Mouse (Mus musculus) liver, embryonic 11.5 days (tissue): ENCODE measurements at regions not wholly inside any gene's neighbourhood (a gene's known extent, or its start where the extent isn't known, plus 50 kb on each side); places are given as distances from the start of the nearest gene placed in this dataset.

Experiments used
- ATAC-seq: fragments of 200-750 bp; cut with Nextera tagmentation; replicated peaks from 2 replicates; pipeline ENCODE4 v1.8.0; 2017; ENCODE audit warnings: moderate number of reproducible peaks, mild to moderate bottlenecking, moderate TSS enrichment, moderate library complexity; ENCODE audit not compliant: low FRiP score
- DNase-seq: peaks from one replicate; pipeline ENCODE4 v3.0.0-alpha.2; 2017; ENCODE audit warnings: low spot score
- H3K27ac ChIP-seq: fragments of 300-500 bp; sonication (generic); 2 replicates; pipeline ENCODE4 v1.5.1; 2014; ENCODE audit warnings: mild to moderate bottlenecking, low read depth, low read length, control low read depth
- H3K27me3 ChIP-seq: fragments of 300-500 bp; sonication (generic); replicated peaks from 2 replicates; pipeline ENCODE4 v1.6.1; 2014; ENCODE audit warnings: low read length, mixed read lengths; ENCODE audit not compliant: control insufficient read depth, insufficient read depth
- H3K36me3 ChIP-seq: fragments of 300-500 bp; sonication (generic); 2 replicates; pipeline ENCODE4 v1.6.1; 2014; ENCODE audit warnings: mild to moderate bottlenecking, low read length, moderate library complexity, mixed read lengths; ENCODE audit not compliant: control insufficient read depth, insufficient read depth
- H3K4me1 ChIP-seq: fragments of 300-500 bp; sonication (generic); replicated peaks from 2 replicates; pipeline ENCODE4 v1.6.1; 2014; ENCODE audit warnings: low read length, mixed read lengths; ENCODE audit not compliant: control insufficient read depth, insufficient read depth
- H3K4me2 ChIP-seq: fragments of 300-500 bp; sonication (generic); 2 replicates; pipeline ENCODE4 v1.6.1; 2014; ENCODE audit warnings: mild to moderate bottlenecking, control low read depth, moderate library complexity
- H3K4me3 ChIP-seq: fragments of 300-500 bp; sonication (generic); 2 replicates; pipeline ENCODE4 v1.5.1; 2014; ENCODE audit warnings: low read depth, low read length, control low read depth
- H3K9ac ChIP-seq: fragments of 300-500 bp; sonication (generic); 2 replicates; pipeline ENCODE4 v1.6.1; 2014; ENCODE audit warnings: low read depth, low read length, control low read depth
- H3K9me3 ChIP-seq: fragments of 300-500 bp; sonication (generic); 2 replicates; pipeline ENCODE4 v1.6.1; 2016; ENCODE audit warnings: low read length, inconsistent platforms, mixed read lengths; ENCODE audit not compliant: control insufficient read depth
- WGBS: fragments of 180-500 bp; shearing (Covaris S2); extraction: QIAGEN DNeasy Blood & Tissue Kit; methylation state at CpG from one replicate; pipeline ENCODE4 v1.1.7; 2014; 5-methylcytosine and 5-hydroxymethylcytosine counted together

GRCm38 (mm10) chr5:119292889-119293288, 377.6 kb upstream of the Tbx3 start:
- ATAC-seq (no peak), DNase-seq (no peak)
- Histone ChIP-seq H3K4me3 (no peak overlapping the region), H3K9ac (no peak overlapping the region), H3K27me3 (no peaks in the 10 kb centered on the region), H3K9me3 (no peaks in the 10 kb centered on the region), H3K27ac (no peak overlapping the region), H3K4me1 (peaks cover 4% of the 10 kb centered on the region), H3K36me3 (no peaks in the 10 kb centered on the region), H3K4me2 (no peak overlapping the region)
- 77% methylated on average over 1 of the region's 1 CpGs for WGBS

DNA sequence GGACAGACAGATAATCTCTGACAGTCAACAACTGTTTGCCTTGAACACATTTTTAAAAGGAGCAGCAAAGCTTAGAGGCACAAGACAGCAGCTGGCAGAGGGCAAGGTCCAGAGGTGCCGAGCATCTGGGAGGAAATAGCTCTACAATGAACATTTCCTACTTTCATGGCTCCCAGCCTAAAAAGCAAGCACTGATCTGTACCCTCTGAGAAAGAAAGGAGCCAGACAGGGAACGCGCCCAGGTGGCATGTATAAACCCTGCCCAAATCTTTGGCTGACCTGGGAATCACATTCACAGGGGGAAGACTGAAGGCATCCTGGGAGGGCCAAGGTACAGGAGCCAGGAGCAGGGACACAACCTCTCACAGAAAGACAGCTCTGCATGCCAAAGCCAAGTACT, 371.2 kb upstream of the Tbx3 start:
- no peaks in the 10 kb centered on the region for H3K9me3 ChIP-seq
- H3K27me3 ChIP-seq, result no peaks in the 10 kb centered on the region
- WGBS, result 62% methylated on average over 3 of the region's 3 CpGs
- DNase-seq (no peak), ATAC-seq (no peak)
- no peak overlapping the region for H3K4me3 ChIP-seq
- no peaks in the 10 kb centered on the region for H3K4me1 ChIP-seq
- no peak overlapping the region for H3K27ac ChIP-seq
- H3K4me2 ChIP-seq, result no peak overlapping the region
- H3K9ac ChIP-seq, result no peak overlapping the region
- H3K36me3 ChIP-seq, result no peaks in the 10 kb centered on the region

DNA sequence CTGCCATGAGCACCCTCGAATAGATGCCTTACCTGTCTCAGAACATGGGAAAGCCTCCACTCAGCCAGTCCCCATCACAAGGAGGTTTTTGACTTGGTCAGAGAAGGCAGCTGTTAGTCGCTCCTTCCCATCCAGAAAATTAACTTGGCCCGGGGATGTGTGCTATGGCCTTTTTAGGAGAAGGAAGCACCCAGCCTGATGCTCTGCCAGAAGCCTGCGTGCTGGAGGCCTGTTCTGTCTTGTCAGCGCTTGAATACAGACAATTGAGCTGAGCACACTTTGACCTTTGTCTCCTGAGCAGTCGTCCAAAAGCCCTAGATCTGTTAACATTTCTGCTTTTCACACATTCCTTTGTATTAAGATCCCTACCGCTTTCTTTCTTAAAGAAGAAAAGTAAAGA, 370.4 kb upstream of the Tbx3 start:
- ATAC-seq (no peak), DNase-seq (no peak)
- Histone ChIP-seq H3K9ac (no peak overlapping the region), H3K4me3 (no peak overlapping the region), H3K27ac (no peak overlapping the region), H3K36me3 (no peaks in the 10 kb centered on the region), H3K4me1 (no peaks in the 10 kb centered on the region), H3K4me2 (no peak overlapping the region), H3K9me3 (no peaks in the 10 kb centered on the region), H3K27me3 (no peaks in the 10 kb centered on the region)
- 48% methylated on average over 7 of the region's 7 CpGs for WGBS

DNA sequence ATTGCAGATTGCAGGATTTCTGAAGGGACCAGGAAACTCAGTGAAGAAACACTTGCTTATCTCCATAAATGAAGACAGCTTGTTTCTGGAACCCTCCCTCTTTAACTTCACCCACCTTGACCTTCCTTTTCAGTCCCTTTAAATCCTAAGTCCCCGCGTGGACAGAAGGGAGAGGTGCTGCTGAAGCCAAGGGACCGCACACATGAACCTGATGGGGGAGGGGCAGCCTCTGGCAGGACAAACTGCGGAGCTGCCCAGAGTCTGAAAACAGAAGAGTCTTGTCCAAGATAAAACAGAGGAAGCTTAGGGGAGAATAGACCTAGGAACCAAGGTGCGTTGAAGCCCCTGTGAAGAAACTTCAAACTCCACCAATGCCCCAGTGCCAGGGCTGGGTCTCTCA, 368.9 kb upstream of the Tbx3 start:
- H3K27ac ChIP-seq, result no peak overlapping the region
- 42% methylated on average over 5 of the region's 5 CpGs for WGBS
- H3K4me2 ChIP-seq, result no peak overlapping the region
- DNase-seq, result no peak
- no peaks in the 10 kb centered on the region for H3K27me3 ChIP-seq
- no peak overlapping the region for H3K4me3 ChIP-seq
- ATAC-seq, result no peak
- no peak overlapping the region for H3K9ac ChIP-seq
- H3K4me1 ChIP-seq, result no peaks in the 10 kb centered on the region
- H3K9me3 ChIP-seq, result no peaks in the 10 kb centered on the region
- H3K36me3 ChIP-seq, result no peaks in the 10 kb centered on the region

DNA sequence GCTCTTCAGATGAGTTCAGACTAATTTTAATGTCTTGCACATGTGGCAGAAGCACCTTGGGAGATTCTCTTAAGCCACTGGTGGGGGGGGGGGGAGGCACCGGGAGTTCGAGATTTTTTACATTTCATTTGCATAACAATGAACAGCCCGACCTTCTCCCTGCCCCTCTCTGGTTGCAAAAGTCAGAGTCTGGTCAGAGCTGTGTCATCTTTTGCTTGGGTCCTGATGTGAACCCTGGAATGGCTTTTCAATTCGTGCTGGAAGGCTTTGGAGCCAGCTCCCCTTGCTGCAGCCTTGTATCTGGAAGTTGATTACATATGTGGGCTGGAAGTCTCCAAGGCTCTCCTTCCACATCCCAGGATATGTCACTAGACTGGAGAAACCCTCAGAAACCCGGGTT, 365.7 kb upstream of the Tbx3 start:
- Histone ChIP-seq H3K27ac (no peak overlapping the region), H3K27me3 (no peaks in the 10 kb centered on the region), H3K4me3 (no peak overlapping the region), H3K4me1 (no peaks in the 10 kb centered on the region), H3K9me3 (no peaks in the 10 kb centered on the region), H3K9ac (no peak overlapping the region), H3K4me2 (no peak overlapping the region), H3K36me3 (no peaks in the 10 kb centered on the region)
- WGBS, result 23% methylated on average over 5 of the region's 5 CpGs
- DNase-seq (no peak), ATAC-seq (no peak)

GRCm38 (mm10) chr5:119307768-119308167, 362.7 kb upstream of the Tbx3 start:
- Histone ChIP-seq H3K9me3 (no peaks in the 10 kb centered on the region), H3K9ac (no peak overlapping the region), H3K4me3 (no peak overlapping the region), H3K36me3 (no peaks in the 10 kb centered on the region), H3K27ac (no peak overlapping the region), H3K4me1 (no peaks in the 10 kb centered on the region), H3K4me2 (no peak overlapping the region), H3K27me3 (no peaks in the 10 kb centered on the region)
- DNase-seq, result no peak
- ATAC-seq, result no peak
- 84% methylated on average over 6 of the region's 6 CpGs for WGBS

DNA sequence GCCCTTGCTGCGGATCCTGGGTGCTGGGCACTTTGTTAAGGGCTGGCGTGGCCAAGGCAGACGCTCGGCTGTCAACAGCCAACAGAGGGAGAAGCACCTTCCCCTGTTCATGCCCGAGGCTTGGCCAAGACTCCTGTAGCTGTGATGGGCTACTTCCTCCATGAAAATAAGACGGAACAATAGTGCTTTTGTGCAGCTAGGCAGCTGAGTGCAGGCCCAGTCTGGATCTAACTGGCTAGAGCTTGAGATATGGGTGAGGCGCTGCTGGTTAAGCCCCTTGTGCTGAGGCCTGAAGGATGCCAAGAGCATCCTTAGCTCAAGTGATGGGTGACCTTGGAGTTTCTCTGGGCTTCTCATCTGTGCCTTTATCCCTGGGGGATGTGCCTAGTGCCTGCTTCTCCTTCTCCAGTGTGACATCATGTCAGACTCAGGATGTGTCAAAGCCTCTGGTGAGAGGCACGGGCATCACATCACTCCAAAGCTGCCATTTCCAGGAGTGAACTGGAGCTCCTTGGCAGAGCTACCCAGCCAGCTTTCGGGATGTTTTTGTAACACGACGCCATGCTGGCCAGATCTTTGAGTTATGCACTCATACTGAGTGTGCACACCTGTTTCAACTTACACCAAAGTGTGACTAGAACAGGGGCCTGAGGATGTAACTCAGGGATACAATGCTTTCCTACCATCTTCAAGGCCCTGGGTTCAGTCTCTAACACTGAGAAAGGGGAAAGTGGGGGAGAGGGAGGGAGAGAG, 360.1 kb upstream of the Tbx3 start:
- no peak overlapping the region for H3K9ac ChIP-seq
- no peaks in the 10 kb centered on the region for H3K9me3 ChIP-seq
- no peaks in the 10 kb centered on the region for H3K36me3 ChIP-seq
- no peaks in the 10 kb centered on the region for H3K27me3 ChIP-seq
- no peak for DNase-seq
- ATAC-seq, result no peak
- no peak overlapping the region for H3K4me3 ChIP-seq
- H3K4me2 ChIP-seq, result no peak overlapping the region
- WGBS, result 68% methylated on average over 11 of the region's 11 CpGs
- no peak overlapping the region for H3K27ac ChIP-seq
- H3K4me1 ChIP-seq, result no peaks in the 10 kb centered on the region

GRCm38 (mm10) chr5:119312808-119313207, 357.7 kb upstream of the Tbx3 start:
- no peak overlapping the region for H3K9ac ChIP-seq
- H3K36me3 ChIP-seq, result no peaks in the 10 kb centered on the region
- no peak for ATAC-seq
- no peaks in the 10 kb centered on the region for H3K27me3 ChIP-seq
- H3K9me3 ChIP-seq, result no peaks in the 10 kb centered on the region
- no peak overlapping the region for H3K4me2 ChIP-seq
- H3K4me1 ChIP-seq, result no peaks in the 10 kb centered on the region
- WGBS, result 76% methylated on average over 14 of the region's 14 CpGs
- H3K27ac ChIP-seq, result no peak overlapping the region
- H3K4me3 ChIP-seq, result no peak overlapping the region
- no peak for DNase-seq

DNA sequence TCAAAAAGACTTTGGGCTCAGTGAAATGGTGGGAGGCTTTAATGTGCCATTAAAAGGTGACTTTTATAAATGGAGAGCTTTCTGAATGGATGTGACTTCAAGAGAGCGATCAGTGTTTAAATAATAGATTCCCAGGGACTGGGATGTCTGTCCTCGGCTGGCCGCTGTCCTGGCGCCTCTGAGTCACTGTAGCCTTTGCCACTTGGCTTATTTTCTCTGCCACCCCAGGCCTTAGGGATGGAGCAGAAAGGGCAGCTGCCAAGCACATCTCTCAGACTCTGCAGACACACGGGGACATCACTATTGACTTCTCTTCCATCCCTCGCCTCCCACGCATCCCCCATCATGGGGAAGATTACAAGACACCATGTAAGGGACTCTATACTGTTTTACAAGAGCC, 355.3 kb upstream of the Tbx3 start:
- 84% methylated on average over 7 of the region's 7 CpGs for WGBS
- Histone ChIP-seq H3K4me2 (no peak overlapping the region), H3K4me1 (no peaks in the 10 kb centered on the region), H3K9me3 (no peaks in the 10 kb centered on the region), H3K27me3 (no peaks in the 10 kb centered on the region), H3K4me3 (no peak overlapping the region), H3K27ac (no peak overlapping the region), H3K36me3 (no peaks in the 10 kb centered on the region), H3K9ac (no peak overlapping the region)
- ATAC-seq, result no peak
- DNase-seq, result no peak
